Mouse (Mus musculus) olfactory bulb, adult 2 months (tissue): ENCODE measurements around the gene Elovl5.

Source experiments
- CTCF ChIP-seq: fragments of 200-500 bp; IDR thresholded peaks from 2 replicates; pipeline ENCODE4 v1.5.1; 2012; ENCODE audit warnings: low read depth, mild to moderate bottlenecking, low read length, moderate library complexity; ENCODE audit not compliant: insufficient read depth
- POLR2A ChIP-seq: fragments of 200-500 bp; IDR thresholded peaks from 2 replicates; pipeline ENCODE4 v1.6.1; 2012; ENCODE audit warnings: mild to moderate bottlenecking, low read depth, low read length, moderate library complexity; ENCODE audit not compliant: insufficient read depth

- TF ChIP-seq CTCF, result no peak
- TF ChIP-seq POLR2A, result no peak
These were observed 2.0 kb downstream of the Elovl5 start for GRCm38 (mm10) chr9:77918961-77919670.
